Mouse (Mus musculus): ENCODE data around the gene Kcnip2.

The Kcnip2 gene

GRCm38 (mm10) chr19:45817816-45818490 lies 2.1 kb upstream of the Kcnip2 start:
- no peak for TF ChIP-seq GATA4 (IDR thresholded peaks at IDR 0.05; ENCODE audit: insufficient replicate concordance, low read length)

GRCm38 (mm10) chr19:45816727-45817126 lies 866 bp upstream of the Kcnip2 start:
- no peak for TF ChIP-seq GATA4 (IDR thresholded peaks at IDR 0.05; ENCODE audit: insufficient replicate concordance, low read length)

- no peak for TF ChIP-seq GATA4 (IDR thresholded peaks at IDR 0.05; ENCODE audit: insufficient replicate concordance, low read length)
Measured at GRCm38 (mm10) chr19:45815170-45815569, 691 bp downstream of the Kcnip2 start.

GRCm38 (mm10) chr19:45813801-45814200 lies 2.1 kb downstream of the Kcnip2 start:
- no peak for TF ChIP-seq GATA4 (IDR thresholded peaks at IDR 0.05; ENCODE audit: insufficient replicate concordance, low read length)

- no peak for TF ChIP-seq GATA4 (IDR thresholded peaks at IDR 0.05; ENCODE audit: insufficient replicate concordance, low read length)
Measured at GRCm38 (mm10) chr19:45813263-45813662, 2.6 kb downstream of the Kcnip2 start.

- no peak for TF ChIP-seq GATA4 (IDR thresholded peaks at IDR 0.05; ENCODE audit: insufficient replicate concordance, low read length)
Measured at GRCm38 (mm10) chr19:45812673-45813252, 3.1 kb downstream of the Kcnip2 start.

- TF ChIP-seq GATA4 (IDR thresholded peaks at IDR 0.05; ENCODE audit: insufficient replicate concordance, low read length): no peak
Measured at GRCm38 (mm10) chr19:45812115-45812514, 3.7 kb downstream of the Kcnip2 start.

GRCm38 (mm10) chr19:45811028-45811674 lies 4.7 kb downstream of the Kcnip2 start:
- TF ChIP-seq GATA4 (IDR thresholded peaks at IDR 0.05; ENCODE audit: insufficient replicate concordance, low read length): no peak

GRCm38 (mm10) chr19:45807732-45808131 lies 8.1 kb downstream of the Kcnip2 start:
- no peak for TF ChIP-seq GATA4 (IDR thresholded peaks at IDR 0.05; ENCODE audit: insufficient replicate concordance, low read length)

GRCm38 (mm10) chr19:45804593-45805368 lies 11.1 kb downstream of the Kcnip2 start:
- TF ChIP-seq GATA4 (IDR thresholded peaks at IDR 0.05; ENCODE audit: insufficient replicate concordance, low read length): no peak

- TF ChIP-seq GATA4 (IDR thresholded peaks at IDR 0.05; ENCODE audit: insufficient replicate concordance, low read length): no peak
Measured at GRCm38 (mm10) chr19:45803408-45803807, 12.5 kb downstream of the Kcnip2 start.

- TF ChIP-seq GATA4 (IDR thresholded peaks at IDR 0.05; ENCODE audit: insufficient replicate concordance, low read length): no peak
Measured at GRCm38 (mm10) chr19:45802702-45803101, 13.2 kb downstream of the Kcnip2 start.

GRCm38 (mm10) chr19:45796879-45797278 lies 19.0 kb downstream of the Kcnip2 start:
- TF ChIP-seq GATA4 (IDR thresholded peaks at IDR 0.05; ENCODE audit: insufficient replicate concordance, low read length): no peak

GRCm38 (mm10) chr19:45796061-45796556 lies 19.8 kb downstream of the Kcnip2 start:
- TF ChIP-seq GATA4 (IDR thresholded peaks at IDR 0.05; ENCODE audit: insufficient replicate concordance, low read length): no peak

- no peak for TF ChIP-seq GATA4 (IDR thresholded peaks at IDR 0.05; ENCODE audit: insufficient replicate concordance, low read length)
Measured at GRCm38 (mm10) chr19:45795406-45795944, 20.4 kb downstream of the Kcnip2 start.

All from liver, adult (tissue).